8 mouse cellular contexts compared by ENCODE assay signal in genomic region chr10:13983631-13984030, GRCm38 (mm10). TPM values are rescaled to one million over a fixed set of nuclear protein-coding genes. Genes with fewer than 3 reads are reported as not detected.
A peak's percentile ranks its signal among the peaks of the same experiment; 100 is the strongest.
DNase-seq lines count a peak whose midpoint lies in the region; TF ChIP-seq lines count a peak whose summit lies in the region.

No protein-coding gene starts in this region.

- no peak overlapping the region for H3K4me3 ChIP-seq in small intestine, adult 2 months (ENCODE audit: low read depth, low read length)

- no peak for TF ChIP-seq POLR2A in small intestine, adult 2 months (IDR thresholded peaks at IDR 0.05; ENCODE audit: low read depth, low read length)

- peak overlapping the region; percentile 96 for H3K27ac ChIP-seq in small intestine, adult 2 months (ENCODE audit: insufficient read depth, low read depth, low read length)

- H3K36me3 ChIP-seq in small intestine, adult 2 months (ENCODE audit: control insufficient read depth, insufficient read depth, low read length) = no peaks in the 10 kb centered on the region

- H3K27me3 ChIP-seq in small intestine, adult 2 months (ENCODE audit: control insufficient read depth, insufficient read depth, low read length) = no peaks in the 10 kb centered on the region

- H3K4me1 ChIP-seq in small intestine, adult 2 months (ENCODE audit: control insufficient read depth, insufficient read depth, insufficient read length, low read length) = peaks cover 16% of the 10 kb centered on the region; the same call in 1 of the 2 replicates

- peak; percentile 85 for DNase-seq in 416B (ENCODE audit: low read depth)
- peak; percentile 6 for DNase-seq in ZHBTc4 (ENCODE audit: low read depth, low spot score)
- DNase-seq in heart, adult 8-10 months (ENCODE audit: low spot score) = peak; percentile 53
- peak; percentile 51 for DNase-seq in kidney, adult 18-20 months
- DNase-seq in lung, postnatal 4 days = peak; percentile 56 to 64
- no peak for DNase-seq in frontal cortex, postnatal 10 days (ENCODE audit: low spot score in 2 of 2)
- DNase-seq in layer of hippocampus, adult 18-20 months (ENCODE audit: low spot score in 2 of 2) = no peak

- WGBS in small intestine, adult 2 months = 7% methylated on average over 12 of the region's 12 CpGs

- TF ChIP-seq CTCF in small intestine, adult 2 months (IDR thresholded peaks at IDR 0.05; ENCODE audit: extremely low read depth, insufficient read length, insufficient replicate concordance, low read depth, low read length) = no peak

RNA-seq across cellular contexts. Expression of gene Hivep2, which starts 17.8 kb away (rescaled TPM):
- total RNA-seq in heart, adult 8-10 months (2022) = 10 to 100 TPM; 20.4 to 25.8 (median 22.1) TPM
- 2.0 and 4.2 TPM in 2 replicates for polyA plus RNA-seq in small intestine, adult 2 months (2012; rRNA removed)
- total RNA-seq in layer of hippocampus, adult 18-20 months (2021) = 100 to 1,000 TPM; 181 to 200 TPM

Comparison
In these comparisons a context has a peak if more than half of its experiments do, and no peak if none do; other contexts are left out.
1. DNase-seq: peak in 416B (single experiment), ZHBTc4 (single experiment), heart, adult 8-10 months (single experiment), kidney, adult 18-20 months (single experiment) and lung, postnatal 4 days (2 of 2); none in frontal cortex, postnatal 10 days (0 of 2) and layer of hippocampus, adult 18-20 months (0 of 2).
2. RNA of gene Hivep2, which starts 17.8 kb away (total RNA-seq): 181 to 200 TPM in layer of hippocampus, adult 18-20 months; 20.4 to 25.8 TPM in heart, adult 8-10 months; every median in the first group is over 4 times any median in the second.